10 mouse cellular contexts compared by ENCODE assay signal in the genomic region with DNA sequence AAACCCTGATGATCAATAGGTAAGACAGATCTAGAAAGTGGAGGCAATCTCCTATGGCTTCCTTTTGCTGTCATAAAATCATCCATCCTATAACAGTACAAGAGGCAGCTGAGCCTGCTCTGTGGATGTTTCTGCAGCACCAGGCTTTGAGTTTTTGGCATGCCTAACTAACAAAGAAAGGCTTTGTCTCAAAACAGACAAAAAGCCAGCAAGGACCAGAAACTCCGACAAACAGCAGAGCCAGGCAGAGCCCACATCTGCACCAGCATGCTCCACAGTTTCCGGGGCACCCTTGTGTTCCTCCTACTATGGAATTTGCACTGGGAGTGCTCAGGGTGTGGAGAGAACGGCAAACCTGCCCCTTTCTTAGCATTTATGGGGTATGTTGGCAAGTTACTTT. TPM values are rescaled to one million over a fixed set of nuclear protein-coding genes. Genes with fewer than 3 reads are reported as not detected.
DNase-seq lines count a peak whose midpoint lies in the region; ATAC-seq lines count a peak whose summit lies in the region.
"Had no signal": no experiment of that assay in that cellular context is flagged by ENCODE, and none has a peak within 500 bp of the region (broad histone marks: within the 10 kb centered on the region; RNA-seq: fewer than 3 reads in every experiment).

No protein-coding gene starts in this region.

- peak; percentile 41 for DNase-seq in retina, postnatal 1 day
- no peak for DNase-seq in retina, embryonic 14.5 days (ENCODE audit: low spot score)
- peak; percentile 50 for DNase-seq in large intestine, adult 2 months (ENCODE audit: low read depth, low spot score)
- peak; percentile 10 for DNase-seq in telencephalon, adult 2 months (ENCODE audit: low read depth, low spot score)
- no peak for DNase-seq in kidney, adult 8-10 months
- DNase-seq: gastrocnemius, postnatal 14 days; heart, postnatal 36 days had no signal

- peaks cover 16% of the 10 kb centered on the region for H3K4me1 ChIP-seq in forebrain, embryonic 12.5 days
- 0 out of 2 replicates have a peak, but pooled peaks cover 2% of the 10 kb centered on the region for H3K4me1 ChIP-seq in kidney, embryonic 14.5 days (ENCODE audit: control insufficient read depth, insufficient read depth, low read length)

- no peaks in the 10 kb centered on the region for H3K36me3 ChIP-seq in forebrain, embryonic 12.5 days (replicated peaks)
- H3K36me3 ChIP-seq in kidney, embryonic 14.5 days (ENCODE audit: control insufficient read depth, insufficient read depth, low read length): no peaks in the 10 kb centered on the region

- peak; percentile 46; the same call in 1 of the 2 replicates for ATAC-seq in forebrain, embryonic 12.5 days (ENCODE audit: low FRiP score)
- ATAC-seq in kidney, embryonic 14.5 days (ENCODE audit: low FRiP score, low TSS enrichment): no peak

- no peak overlapping the region for H3K4me3 ChIP-seq in forebrain, embryonic 12.5 days (replicated peaks)
- no peak overlapping the region for H3K4me3 ChIP-seq in kidney, embryonic 14.5 days (ENCODE audit: low read length)

- H3K27ac ChIP-seq in forebrain, embryonic 12.5 days: peak overlapping the region; percentile 60; the same call in 1 of the 2 replicates
- no peak overlapping the region for H3K27ac ChIP-seq in kidney, embryonic 14.5 days (ENCODE audit: low read depth, low read length)
- H3K27ac ChIP-seq: liver, embryonic 14.5 days had no signal

- H3K4me2 ChIP-seq in forebrain, embryonic 12.5 days: no peak overlapping the region
- H3K4me2 ChIP-seq in kidney, embryonic 14.5 days (replicated peaks; ENCODE audit: low read depth, low read length): no peak overlapping the region

- WGBS in forebrain, embryonic 12.5 days: 3% methylated on average over 3 of the region's 3 CpGs
- WGBS in large intestine, adult 2 months: 19% methylated on average over 3 of the region's 3 CpGs
- 62% methylated on average over 3 of the region's 3 CpGs for WGBS in kidney, embryonic 14.5 days

- H3K9ac ChIP-seq in forebrain, embryonic 12.5 days: no peak overlapping the region
- no peak overlapping the region for H3K9ac ChIP-seq in kidney, embryonic 14.5 days (ENCODE audit: low read depth, low read length)
- H3K9ac ChIP-seq: liver, embryonic 14.5 days had no signal

- no peaks in the 10 kb centered on the region for H3K9me3 ChIP-seq in forebrain, embryonic 12.5 days
- no peaks in the 10 kb centered on the region for H3K9me3 ChIP-seq in kidney, embryonic 14.5 days (ENCODE audit: control insufficient read depth, low read length)

- no peaks in the 10 kb centered on the region for H3K27me3 ChIP-seq in forebrain, embryonic 12.5 days
- H3K27me3 ChIP-seq in kidney, embryonic 14.5 days (ENCODE audit: control insufficient read depth, insufficient read depth, low read length): no peaks in the 10 kb centered on the region

RNA-seq across cellular contexts. Expression of a gene that starts 47.0 kb away (rescaled TPM):
- 124 and 125 TPM in 2 replicates for polyA plus RNA-seq in forebrain, embryonic 12.5 days (2016; fragmentation: Nextera tagmentation; extraction: Ambion mirVana)
- polyA plus RNA-seq in large intestine, adult 2 months (2012; rRNA removed): 24.9 and 37.7 TPM in 2 replicates
- 94.9 and 121 TPM in 2 replicates for polyA plus RNA-seq in kidney, embryonic 14.5 days (2014; fragmentation: Nextera tagmentation; extraction: Ambion mirVana)

Comparison
In these comparisons a context has a peak if more than half of its experiments do, and no peak if none do; other contexts are left out.
1. DNase-seq: peak in retina, postnatal 1 day (single experiment), large intestine, adult 2 months (single experiment) and telencephalon, adult 2 months (single experiment); none in retina, embryonic 14.5 days (single experiment) and kidney, adult 8-10 months (0 of 2).